Mouse (Mus musculus): ENCODE measurements at regions not wholly inside any gene's neighbourhood (a gene's known extent, or its start where the extent isn't known, plus 50 kb on each side); places are given as distances from the start of the nearest gene placed in this dataset.
"Not testable (repeated sequence)": the region's sequence is repeated elsewhere in the genome, so short reads cannot be mapped to it uniquely, and the experiment has no call there.

- DNase-seq (ENCODE audit: low spot score in 2 of 2), result no peak
These were observed 157.0 kb upstream of the Ipo5 start for GRCm38 (mm10) chr14:120754011-120754410.

- no peak for DNase-seq (ENCODE audit: low spot score in 2 of 2)
These were observed 155.6 kb upstream of the Ipo5 start for GRCm38 (mm10) chr14:120755389-120755788.

GRCm38 (mm10) chr14:120758200-120758830 is 152.7 kb upstream of the Ipo5 start:
- DNase-seq (ENCODE audit: low spot score in 2 of 2), result no peak

GRCm38 (mm10) chr14:120762168-120762567 is 148.9 kb upstream of the Ipo5 start:
- no peak for DNase-seq (ENCODE audit: low spot score in 2 of 2)

- no peak for DNase-seq (ENCODE audit: low spot score in 2 of 2)
These were observed 148.3 kb upstream of the Ipo5 start for GRCm38 (mm10) chr14:120762733-120763132.

GRCm38 (mm10) chr14:120763796-120764195 is 147.2 kb upstream of the Ipo5 start:
- DNase-seq (ENCODE audit: low spot score in 2 of 2), result no peak

- DNase-seq (ENCODE audit: low spot score in 2 of 2), result no peak
These were observed 146.6 kb upstream of the Ipo5 start for GRCm38 (mm10) chr14:120764386-120764785.

- DNase-seq (ENCODE audit: low spot score in 2 of 2), result no peak
These were observed 144.6 kb upstream of the Ipo5 start for GRCm38 (mm10) chr14:120766451-120766850.

- DNase-seq (ENCODE audit: low spot score in 2 of 2), result no peak
These were observed 140.4 kb upstream of the Ipo5 start for GRCm38 (mm10) chr14:120770579-120770978.

- not testable (repeated sequence) for DNase-seq (ENCODE audit: low spot score in 2 of 2)
These were observed 138.0 kb upstream of the Ipo5 start for GRCm38 (mm10) chr14:120773001-120773400.

GRCm38 (mm10) chr14:120791828-120792554 is 119.0 kb upstream of the Ipo5 start:
- DNase-seq (ENCODE audit: low spot score in 2 of 2), result no peak

GRCm38 (mm10) chr14:120797916-120798490 is 113.0 kb upstream of the Ipo5 start:
- no peak for DNase-seq (ENCODE audit: low spot score in 2 of 2)

GRCm38 (mm10) chr14:120803191-120803590 is 107.8 kb upstream of the Ipo5 start:
- DNase-seq (ENCODE audit: low spot score in 2 of 2), result no peak

- no peak for DNase-seq (ENCODE audit: low spot score in 2 of 2)
These were observed 107.3 kb upstream of the Ipo5 start for GRCm38 (mm10) chr14:120803739-120804138.

GRCm38 (mm10) chr14:120804183-120804848 is 106.7 kb upstream of the Ipo5 start:
- no peak for DNase-seq (ENCODE audit: low spot score in 2 of 2)

GRCm38 (mm10) chr14:120805137-120805536 is 105.9 kb upstream of the Ipo5 start:
- DNase-seq (ENCODE audit: low spot score in 2 of 2), result no peak

GRCm38 (mm10) chr14:120805816-120806552 is 105.0 kb upstream of the Ipo5 start:
- DNase-seq (ENCODE audit: low spot score in 2 of 2), result not testable (repeated sequence)

GRCm38 (mm10) chr14:120806553-120806893 is 104.5 kb upstream of the Ipo5 start:
- no peak for DNase-seq (ENCODE audit: low spot score in 2 of 2)

GRCm38 (mm10) chr14:120809321-120809720 is 101.7 kb upstream of the Ipo5 start:
- no peak for DNase-seq (ENCODE audit: low spot score in 2 of 2)

GRCm38 (mm10) chr14:120813938-120814337 is 97.1 kb upstream of the Ipo5 start:
- no peak for DNase-seq (ENCODE audit: low spot score in 2 of 2)

- DNase-seq (ENCODE audit: low spot score in 2 of 2), result not testable (repeated sequence)
These were observed 95.9 kb upstream of the Ipo5 start for GRCm38 (mm10) chr14:120815126-120815525.

- DNase-seq (ENCODE audit: low spot score in 2 of 2), result no peak
These were observed 94.5 kb upstream of the Ipo5 start for GRCm38 (mm10) chr14:120816529-120816928.
